Mouse (Mus musculus) cerebellum, adult 9-10 months (tissue): ENCODE results near the gene Olfr791.

ENCODE experiments used
- DNase-seq: peaks from one replicate; pipeline ENCODE4 v3.0.0; 2022

Olfr791 gene

DNA sequence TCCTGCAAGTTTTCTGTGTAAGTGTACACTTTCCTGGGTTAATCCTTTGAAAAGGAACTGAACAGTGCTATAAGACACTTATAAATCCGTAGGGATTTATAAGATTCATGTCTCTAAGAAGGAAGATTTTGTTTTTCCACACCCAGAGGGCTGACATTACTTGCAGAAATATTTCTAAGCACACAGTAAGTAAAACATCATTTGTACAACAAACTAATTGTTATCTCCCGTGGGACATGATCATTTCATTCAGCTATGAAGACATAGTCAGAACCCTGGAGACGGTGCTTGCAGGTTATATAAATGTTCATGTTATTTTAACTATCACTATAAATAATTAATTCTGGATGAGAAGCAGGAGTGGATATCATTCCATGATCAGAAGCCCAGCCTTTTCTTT, at the start of gene Olfr791:
Gene Olfr791 (plus strand): TSS at position 301 of the 400 bp plus-strand sequence.
- DNase-seq: no peak

DNA sequence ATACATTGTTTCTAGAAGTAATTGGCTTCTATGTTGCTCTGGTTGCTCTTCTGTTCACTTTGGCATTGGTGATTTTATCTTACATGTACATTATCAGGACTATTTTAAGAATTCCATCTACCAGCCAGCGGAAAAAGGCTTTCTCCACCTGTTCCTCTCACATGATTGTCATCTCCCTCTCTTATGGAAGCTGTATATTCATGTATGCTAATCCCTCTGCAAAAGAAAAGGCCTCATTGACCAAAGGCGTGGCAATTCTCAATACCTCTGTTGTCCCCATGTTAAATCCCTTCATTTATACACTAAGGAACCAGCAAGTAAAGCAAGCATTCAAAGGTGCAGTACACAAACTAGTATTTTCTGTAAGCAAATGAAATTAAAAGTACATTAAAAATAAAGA, 48.3 kb upstream of the Olfr791 start:
- no peak for DNase-seq

DNA sequence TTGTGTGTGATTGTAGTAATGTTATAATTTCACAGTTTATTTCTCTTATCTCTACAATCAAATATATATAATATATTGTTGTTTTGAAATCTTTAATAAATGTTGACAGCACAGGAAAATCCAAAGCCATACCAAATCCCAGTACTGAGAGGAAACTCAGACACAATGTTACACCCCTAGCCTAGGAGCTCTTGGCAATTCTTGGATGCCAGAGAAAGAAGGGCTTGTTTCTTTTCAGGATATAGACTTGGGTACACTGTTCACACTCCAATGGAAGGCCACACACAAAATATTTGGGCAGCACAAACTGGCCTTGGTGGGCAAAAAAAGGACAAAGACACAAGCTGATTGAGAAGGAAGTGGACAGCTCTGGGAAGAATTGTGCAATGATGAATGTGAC, 47.9 kb upstream of the Olfr791 start:
- no peak for DNase-seq

DNA sequence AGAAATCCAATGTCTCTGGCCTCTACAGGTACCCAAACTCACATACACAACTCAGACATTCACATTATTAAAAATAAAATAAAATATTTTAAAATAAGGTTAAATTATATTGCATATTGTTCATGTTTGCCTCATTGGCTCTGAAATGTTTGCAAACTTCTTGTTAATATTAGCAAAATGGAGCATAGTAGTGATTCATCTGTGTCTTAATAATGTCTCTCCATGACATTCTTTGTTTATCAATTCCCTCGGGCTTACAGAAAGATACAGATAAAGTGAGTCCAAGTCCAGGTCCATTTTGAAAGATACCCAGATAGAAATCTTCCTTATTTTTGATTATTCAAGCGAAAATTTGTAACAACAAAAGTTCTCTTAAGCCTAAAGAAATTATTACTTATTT, 37.1 kb upstream of the Olfr791 start, which contains the start of gene Olfr789:
Gene Olfr789 (plus strand): TSS at position 301 of the 400 bp plus-strand sequence.
- no peak for DNase-seq

- no peak for DNase-seq
Observed at GRCm38 (mm10) chr10:129490101-129490500, 31.5 kb upstream of the Olfr791 start.

DNA sequence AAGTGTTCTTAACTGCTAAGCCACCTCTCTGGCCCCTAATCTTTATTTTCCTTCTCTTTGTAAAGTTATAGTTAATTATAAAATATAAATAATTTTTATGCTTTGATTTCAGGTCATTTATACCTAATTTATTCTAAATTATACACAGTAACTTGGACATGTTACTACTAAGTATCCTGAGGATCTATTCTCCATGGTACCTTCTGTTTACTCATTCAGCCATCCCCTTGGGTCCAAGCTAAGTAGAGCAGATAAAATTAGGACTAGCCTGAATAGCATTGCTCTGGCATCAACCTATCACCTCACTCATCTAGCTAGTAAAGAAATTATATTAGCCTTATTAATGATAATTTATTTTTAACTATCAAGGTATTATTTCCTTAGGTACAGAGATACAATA, 23.4 kb upstream of the Olfr791 start, which contains the start of gene Olfr790:
Gene Olfr790 (plus strand): TSS at position 301 of the 400 bp plus-strand sequence.
- no peak for DNase-seq

- no peak for DNase-seq
Observed at GRCm38 (mm10) chr10:129538862-129539261, 17.3 kb downstream of the Olfr791 start, which contains the start of gene Olfr792. Gene Olfr792, plus strand, starts transcription at chr10:129539162.

DNA sequence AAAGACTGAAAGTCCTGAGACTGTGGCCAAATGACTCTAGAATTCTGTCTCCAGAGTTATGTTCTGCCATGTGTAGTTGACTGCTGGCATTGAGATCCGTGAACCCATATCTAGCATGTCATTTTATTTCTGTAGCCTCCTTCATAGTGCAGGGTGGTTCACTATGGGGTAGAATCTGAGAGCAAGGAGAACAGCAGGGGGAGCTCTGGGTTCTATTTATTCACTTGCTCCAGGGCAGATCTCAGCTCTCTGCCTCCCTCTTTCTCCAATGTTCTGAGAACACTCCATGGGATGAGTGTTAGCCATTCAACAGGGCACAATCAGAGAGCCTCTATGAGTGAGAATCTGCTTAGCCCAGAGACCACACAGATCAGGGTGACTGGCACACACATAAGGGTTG, 27.8 kb downstream of the Olfr791 start:
- peak; percentile 0 for DNase-seq

DNA sequence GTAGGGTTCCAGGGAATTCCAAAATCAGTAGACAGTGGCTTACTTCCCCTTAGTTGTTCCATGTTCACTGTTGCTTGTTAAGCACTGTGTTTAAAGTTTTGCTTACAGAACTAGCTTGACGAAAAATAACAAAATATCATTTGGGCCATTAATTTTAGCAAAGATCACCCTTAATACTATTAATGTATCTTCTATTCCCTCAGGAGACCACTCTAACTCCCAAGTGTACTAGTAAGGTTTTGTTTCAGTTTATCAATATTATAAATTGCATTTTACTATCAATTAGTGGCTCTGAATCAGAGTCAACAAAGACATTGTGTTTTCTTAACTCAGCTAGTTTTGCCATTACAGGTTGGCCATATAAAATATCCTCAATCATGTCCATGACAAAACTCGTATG, 45.8 kb downstream of the Olfr791 start, which contains the start of gene Olfr794:
Gene Olfr794 (plus strand): TSS at position 301 of the 400 bp plus-strand sequence.
- DNase-seq: no peak

- DNase-seq: no peak
Observed at GRCm38 (mm10) chr10:129577066-129577465, 55.5 kb downstream of the Olfr791 start.
